In genomic region chr1:111754263-111754857, GRCm38 (mm10) we compare ENCODE assay signal across 12 mouse cellular contexts.
DNase-seq lines count a peak whose midpoint lies in the region; ATAC-seq and TF ChIP-seq lines count a peak whose summit lies in the region.
"Had no signal": no experiment of that assay in that cellular context is flagged by ENCODE, and none has a peak within 500 bp of the region (broad histone marks: within the 10 kb centered on the region; RNA-seq: fewer than 3 reads in every experiment).

No protein-coding gene starts in this region.

- TF ChIP-seq EP300 in lung, postnatal 0 days (IDR thresholded peaks at IDR 0.05): no peak

- ATAC-seq in heart, embryonic 14.5 days (ENCODE audit: insufficient number of reproducible peaks, insufficient read depth, low FRiP score, low read depth): no peak; the same call in 1 of the 2 replicates
- ATAC-seq in midbrain, embryonic 15.5 days (replicated peaks): peak; percentile 37; the same call in 1 of the 2 replicates
- no peak for ATAC-seq in lung, postnatal 0 days

- no peak for DNase-seq in heart, adult 9 months (ENCODE audit: low spot score in 2 of 2)
- DNase-seq in embryo, embryonic 11 days: peak; percentile 9
- DNase-seq in hindbrain, embryonic 10.5 days (ENCODE audit: low spot score): peak; percentile 9
- no peak for DNase-seq in urinary bladder, adult 18-20 months (ENCODE audit: low spot score in 2 of 2)
- no peak for DNase-seq in lung, postnatal 0 days (ENCODE audit: low spot score)
- no peak for DNase-seq in frontal cortex, postnatal 25 days (ENCODE audit: low spot score in 2 of 2)
- DNase-seq: gastrocnemius, postnatal 14 days; right cerebral cortex, postnatal 4 days had no signal

- H3K9me3 ChIP-seq in heart, embryonic 14.5 days (ENCODE audit: control insufficient read depth, low read length): no peaks in the 10 kb centered on the region
- no peaks in the 10 kb centered on the region for H3K9me3 ChIP-seq in hindbrain, embryonic 10.5 days
- H3K9me3 ChIP-seq in midbrain, embryonic 15.5 days: no peaks in the 10 kb centered on the region
- H3K9me3 ChIP-seq in lung, postnatal 0 days (ENCODE audit: low read length): no peaks in the 10 kb centered on the region

- H3K4me3 ChIP-seq in heart, embryonic 14.5 days (ENCODE audit: control insufficient read depth in 1 of 2, insufficient read depth in 1 of 2, low read depth in 1 of 2, low read length in 2 of 2): peak overlapping the region; percentile 17 to 20; a peak in 3 of 4 replicates
- H3K4me3 ChIP-seq in hindbrain, embryonic 10.5 days: peak overlapping the region; percentile 46
- peak overlapping the region; percentile 30 for H3K4me3 ChIP-seq in midbrain, embryonic 15.5 days
- H3K4me3 ChIP-seq in lung, postnatal 0 days (ENCODE audit: low read depth, low read length): no peak overlapping the region

- peak overlapping the region; percentile 61 for H3K4me2 ChIP-seq in heart, embryonic 14.5 days (ENCODE audit: low read length)
- H3K4me2 ChIP-seq in midbrain, embryonic 15.5 days: peak overlapping the region; percentile 55
- no peak overlapping the region for H3K4me2 ChIP-seq in lung, postnatal 0 days (replicated peaks; ENCODE audit: low read depth, low read length)

- 3% methylated on average over 15 of the region's 20 CpGs for WGBS in heart, embryonic 14.5 days
- 7% methylated on average over 17 of the region's 20 CpGs for WGBS in hindbrain, embryonic 10.5 days
- 11% methylated on average over 15 of the region's 20 CpGs for WGBS in midbrain, embryonic 15.5 days
- WGBS in lung, postnatal 0 days: 12% methylated on average over 10 of the region's 20 CpGs

- H3K36me3 ChIP-seq in heart, embryonic 14.5 days (ENCODE audit: control insufficient read depth, insufficient read depth, low read length): no peaks in the 10 kb centered on the region
- no peaks in the 10 kb centered on the region for H3K36me3 ChIP-seq in hindbrain, embryonic 10.5 days
- H3K36me3 ChIP-seq in midbrain, embryonic 15.5 days (replicated peaks): no peaks in the 10 kb centered on the region
- no peaks in the 10 kb centered on the region for H3K36me3 ChIP-seq in lung, postnatal 0 days (ENCODE audit: insufficient read depth, low read length)

- H3K9ac ChIP-seq in heart, embryonic 14.5 days (ENCODE audit: low read length): peak overlapping the region; percentile 34
- H3K9ac ChIP-seq in midbrain, embryonic 15.5 days: no peak overlapping the region; the same call in 1 of the 2 replicates
- H3K9ac ChIP-seq in lung, postnatal 0 days (replicated peaks; ENCODE audit: low read depth): no peak overlapping the region
- H3K9ac ChIP-seq: liver, embryonic 14.5 days had no signal

- H3K4me1 ChIP-seq in heart, embryonic 14.5 days (ENCODE audit: control insufficient read depth in 2 of 2, insufficient read depth in 2 of 2, low read length in 2 of 2): no peaks in the 10 kb centered on the region; a peak in 1 of 4 replicates
- H3K4me1 ChIP-seq in hindbrain, embryonic 10.5 days (replicated peaks): peaks cover 7% of the 10 kb centered on the region
- no peaks in the 10 kb centered on the region; the same call in 1 of the 2 replicates for H3K4me1 ChIP-seq in midbrain, embryonic 15.5 days
- H3K4me1 ChIP-seq in lung, postnatal 0 days (ENCODE audit: insufficient read depth, low read depth, low read length): no peaks in the 10 kb centered on the region

- no peak overlapping the region for H3K27ac ChIP-seq in heart, embryonic 14.5 days (replicated peaks in 1 of 2; ENCODE audit: control insufficient read depth in 1 of 2, insufficient read depth in 1 of 2, low read depth in 2 of 2, low read length in 2 of 2)
- peak overlapping the region; percentile 74; the same call in 1 of the 2 replicates for H3K27ac ChIP-seq in hindbrain, embryonic 10.5 days
- H3K27ac ChIP-seq in midbrain, embryonic 15.5 days: no peak overlapping the region
- H3K27ac ChIP-seq in lung, postnatal 0 days (ENCODE audit: low read length): no peak overlapping the region
- H3K27ac ChIP-seq: liver, embryonic 14.5 days had no signal

- no peak for TF ChIP-seq CTCF in lung, postnatal 0 days (IDR thresholded peaks at IDR 0.05)

- H3K27me3 ChIP-seq in heart, embryonic 14.5 days (ENCODE audit: control insufficient read depth, insufficient read depth, low read length): no peaks in the 10 kb centered on the region
- H3K27me3 ChIP-seq in hindbrain, embryonic 10.5 days (ENCODE audit: insufficient read depth, poor library complexity, severe bottlenecking): no peaks in the 10 kb centered on the region
- no peaks in the 10 kb centered on the region for H3K27me3 ChIP-seq in midbrain, embryonic 15.5 days (replicated peaks)
- H3K27me3 ChIP-seq in lung, postnatal 0 days (replicated peaks; ENCODE audit: insufficient read depth, low read length): no peaks in the 10 kb centered on the region
- H3K27me3 ChIP-seq: CH12.LX had no signal

Comparison
In these comparisons a context has a peak if more than half of its experiments do, and no peak if none do; other contexts are left out.
1. DNase-seq: peak in embryo, embryonic 11 days (single experiment) and hindbrain, embryonic 10.5 days (single experiment); none in heart, adult 9 months (0 of 2), urinary bladder, adult 18-20 months (0 of 2), lung, postnatal 0 days (single experiment) and frontal cortex, postnatal 25 days (0 of 2).